Mouse (Mus musculus) heart, embryonic 13.5 days (tissue): ENCODE measurements around the gene RPS10-NUDT3. TPM values are rescaled to one million over a fixed set of nuclear protein-coding genes. Genes with fewer than 3 reads are reported as not detected.

Experiments used
- ATAC-seq: fragments of 200-750 bp; cut with Nextera tagmentation; 2 replicates; pipeline ENCODE4 v1.8.0; 2017; ENCODE audit warnings: moderate TSS enrichment; ENCODE audit not compliant: insufficient number of reproducible peaks, low FRiP score, low TSS enrichment; ENCODE audit errors: extremely low read depth
- H3K27ac ChIP-seq: fragments of 300-500 bp; sonication (generic); replicated peaks from 2 replicates; pipeline ENCODE4 v1.5.1; 2015; ENCODE audit warnings: moderate library complexity, mild to moderate bottlenecking, inconsistent platforms
- H3K27me3 ChIP-seq: fragments of 300-500 bp; sonication (generic); replicated peaks from 2 replicates; pipeline ENCODE4 v1.6.1; 2015; ENCODE audit warnings: mild to moderate bottlenecking, inconsistent platforms
- H3K36me3 ChIP-seq: fragments of 300-500 bp; sonication (generic); 2 replicates; pipeline ENCODE4 v1.6.1; 2015; ENCODE audit warnings: mild to moderate bottlenecking, inconsistent platforms
- H3K4me1 ChIP-seq: fragments of 300-500 bp; sonication (generic); 2 replicates; pipeline ENCODE4 v1.6.1; 2015; ENCODE audit warnings: inconsistent platforms
- H3K4me2 ChIP-seq: fragments of 300-500 bp; sonication (generic); 2 replicates; pipeline ENCODE4 v1.6.1; 2015; ENCODE audit warnings: inconsistent platforms, mild to moderate bottlenecking, moderate library complexity
- H3K4me3 ChIP-seq: fragments of 300-500 bp; sonication (generic); 2 replicates; pipeline ENCODE4 v1.5.1; 2015; ENCODE audit warnings: moderate library complexity, mild to moderate bottlenecking, inconsistent platforms
- H3K9ac ChIP-seq: fragments of 300-500 bp; sonication (generic); 2 replicates; pipeline ENCODE4 v1.6.1; 2015; ENCODE audit warnings: inconsistent platforms, mild to moderate bottlenecking, moderate library complexity
- H3K9me3 ChIP-seq: fragments of 300-500 bp; sonication (generic); 2 replicates; pipeline ENCODE4 v1.6.1; 2016; ENCODE audit warnings: inconsistent platforms
- WGBS: fragments of 180-500 bp; shearing (Covaris S2); methylation state at CpG from one replicate; pipeline ENCODE4 v1.1.7; 2015; ENCODE audit warnings: mixed read lengths; 5-methylcytosine and 5-hydroxymethylcytosine counted together
- polyA plus RNA-seq: library from polyadenylated mRNA; unstranded; fragments of >200 nt; fragmentation: Nextera tagmentation; extraction: Ambion mirVana; gene quantifications from 2 replicates; pipeline ENCODE4 v1.2.1, GENCODE M21; 2015

The RPS10-NUDT3 gene
- polyA plus RNA-seq, 1 experiment from 2014 or later: not detected

DNA sequence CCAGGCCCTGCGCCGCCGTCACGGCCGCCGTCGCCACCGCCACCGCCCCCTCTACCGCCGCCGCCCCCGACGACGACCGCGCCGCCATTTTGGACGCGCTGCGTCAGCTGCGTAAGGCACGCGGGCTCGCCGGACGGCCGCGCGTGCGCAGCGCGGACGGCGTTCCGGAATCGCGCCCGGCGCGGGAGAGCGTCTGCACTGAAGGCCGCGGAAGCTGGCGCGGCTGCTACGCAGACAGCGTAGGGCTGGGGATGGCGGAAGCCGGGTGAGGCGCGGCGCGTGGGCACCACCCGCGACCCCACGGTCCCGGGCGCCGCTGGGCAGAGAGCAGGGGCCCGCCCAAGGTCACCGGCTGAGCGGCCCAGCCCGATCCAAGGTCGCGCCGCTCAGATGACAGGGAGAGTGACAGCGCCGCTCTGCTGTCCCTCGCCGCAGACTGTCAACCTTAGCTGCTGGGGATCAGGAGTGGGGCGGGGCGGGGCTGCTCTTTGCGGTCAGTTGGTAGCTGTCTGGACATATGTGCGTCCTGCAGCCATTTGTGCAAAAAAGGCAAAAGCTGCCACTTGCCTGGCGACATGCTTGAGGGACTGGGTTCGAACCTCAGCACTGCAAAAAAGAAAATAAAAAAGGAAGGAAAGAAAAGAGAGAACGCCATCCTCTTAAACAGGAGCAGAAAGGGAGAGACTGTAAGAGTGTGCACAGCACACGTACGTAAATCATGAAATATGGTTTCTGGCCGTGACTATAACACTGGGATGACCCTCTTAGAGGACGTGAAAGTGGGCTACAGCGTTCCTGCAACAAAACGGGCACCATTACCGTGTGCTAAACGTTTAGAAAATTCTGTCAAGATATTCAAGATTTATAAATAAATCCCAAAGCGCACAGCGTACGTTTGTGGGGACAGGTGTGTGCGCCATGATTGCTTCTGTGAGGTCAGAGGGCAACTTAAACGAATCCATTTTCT is 11.4 kb downstream of the RPS10-NUDT3 start, which contains the start of gene Nudt3:
Nudt3 (minus strand) TSS at position 136 of the 967 bp plus-strand sequence.
- Histone ChIP-seq H3K27me3 (no peaks in the 10 kb centered on the region), H3K4me2 (peak within 1 kb of the TSS; percentile 86), H3K4me3 (peak within 1 kb of the TSS; percentile 96), H3K27ac (peak within 1 kb of the TSS; percentile 95), H3K4me1 (peaks cover 54% of the 10 kb centered on the region), H3K9me3 (no peaks in the 10 kb centered on the region), H3K36me3 (peaks cover 3% of the 10 kb centered on the region), H3K9ac (peak within 1 kb of the TSS; percentile 100)
- 8% methylated on average over 81 of the region's 91 CpGs for WGBS
- ATAC-seq: peak; percentile 88

DNA sequence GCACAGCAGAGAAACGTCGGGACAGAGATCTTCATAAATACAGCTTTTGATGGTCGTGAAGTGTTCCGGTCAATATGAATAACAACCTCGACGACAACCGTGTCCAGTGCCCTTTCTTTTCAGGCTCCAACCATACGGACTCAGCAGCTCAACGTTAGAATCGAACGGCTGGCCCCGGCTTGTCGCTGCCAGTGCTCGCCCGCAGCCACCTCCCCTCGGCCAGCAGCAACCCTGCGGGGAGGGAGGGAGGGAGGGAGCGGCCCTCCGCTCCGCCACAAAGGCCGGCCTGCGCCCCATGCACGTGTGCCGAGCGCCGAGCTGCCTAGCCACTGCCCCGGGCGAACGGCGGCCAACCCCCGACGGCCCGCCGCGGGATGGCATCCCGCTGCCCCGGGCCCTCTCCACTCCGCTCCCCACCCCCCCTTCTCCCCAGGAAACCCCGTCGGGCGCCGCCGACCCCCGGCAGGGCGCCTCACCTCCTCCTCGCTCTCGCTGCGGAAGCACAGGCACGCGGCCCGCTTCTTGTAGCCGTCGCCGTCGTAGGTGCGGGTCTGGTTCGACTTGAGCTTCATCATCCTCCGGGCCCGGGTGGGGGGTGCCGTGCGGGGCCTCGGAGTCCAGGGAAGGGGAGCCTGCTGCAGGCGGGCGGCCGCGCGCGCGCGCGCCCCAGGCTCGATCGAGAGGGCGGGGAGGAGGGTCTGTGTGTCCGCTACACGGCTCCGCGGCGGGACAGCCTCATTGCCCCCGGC is 12.2 kb downstream of the RPS10-NUDT3 start:
- Histone ChIP-seq H3K4me2 (peak overlapping the region; percentile 86), H3K4me3 (peak overlapping the region; percentile 96), H3K27me3 (no peaks in the 10 kb centered on the region), H3K4me1 (peaks cover 58% of the 10 kb centered on the region), H3K27ac (peak overlapping the region; percentile 95), H3K9me3 (no peaks in the 10 kb centered on the region), H3K9ac (peak overlapping the region; percentile 100), H3K36me3 (peaks cover 12% of the 10 kb centered on the region)
- ATAC-seq: peak; percentile 40
- under 1% methylated on average over 74 of the region's 80 CpGs for WGBS

GRCm38 (mm10) chr17:27621705-27622531 is 13.1 kb downstream of the RPS10-NUDT3 start:
- peak overlapping the region; percentile 96 for H3K4me3 ChIP-seq
- H3K4me1 ChIP-seq: peaks cover 56% of the 10 kb centered on the region
- H3K27me3 ChIP-seq: no peaks in the 10 kb centered on the region
- peaks cover 21% of the 10 kb centered on the region for H3K36me3 ChIP-seq
- H3K9me3 ChIP-seq: no peaks in the 10 kb centered on the region
- H3K4me2 ChIP-seq: peak overlapping the region; percentile 86
- H3K9ac ChIP-seq: peak overlapping the region; percentile 100
- H3K27ac ChIP-seq: peak overlapping the region; percentile 95
- no peak for ATAC-seq
- WGBS: 3% methylated on average over 23 of the region's 23 CpGs

GRCm38 (mm10) chr17:27621161-27621560 is 13.9 kb downstream of the RPS10-NUDT3 start:
- ATAC-seq: no peak
- Histone ChIP-seq H3K9me3 (no peaks in the 10 kb centered on the region), H3K4me1 (peaks cover 56% of the 10 kb centered on the region), H3K4me3 (peak overlapping the region; percentile 96), H3K36me3 (peaks cover 26% of the 10 kb centered on the region), H3K9ac (peak overlapping the region; percentile 100), H3K4me2 (peak overlapping the region; percentile 86), H3K27me3 (no peaks in the 10 kb centered on the region), H3K27ac (peak overlapping the region; percentile 95)
- 34% methylated on average over 8 of the region's 8 CpGs for WGBS

GRCm38 (mm10) chr17:27615388-27615787 is 19.6 kb downstream of the RPS10-NUDT3 start:
- Histone ChIP-seq H3K9ac (no peak overlapping the region; the same call in 1 of the 2 replicates), H3K36me3 (peaks cover 32% of the 10 kb centered on the region), H3K4me3 (no peak overlapping the region), H3K27ac (peak overlapping the region; percentile 58; the same call in 1 of the 2 replicates), H3K9me3 (no peaks in the 10 kb centered on the region), H3K4me1 (peaks cover 79% of the 10 kb centered on the region), H3K4me2 (peak overlapping the region; percentile 16), H3K27me3 (no peaks in the 10 kb centered on the region)
- 45% methylated on average over 7 of the region's 7 CpGs for WGBS
- ATAC-seq: no peak

DNA sequence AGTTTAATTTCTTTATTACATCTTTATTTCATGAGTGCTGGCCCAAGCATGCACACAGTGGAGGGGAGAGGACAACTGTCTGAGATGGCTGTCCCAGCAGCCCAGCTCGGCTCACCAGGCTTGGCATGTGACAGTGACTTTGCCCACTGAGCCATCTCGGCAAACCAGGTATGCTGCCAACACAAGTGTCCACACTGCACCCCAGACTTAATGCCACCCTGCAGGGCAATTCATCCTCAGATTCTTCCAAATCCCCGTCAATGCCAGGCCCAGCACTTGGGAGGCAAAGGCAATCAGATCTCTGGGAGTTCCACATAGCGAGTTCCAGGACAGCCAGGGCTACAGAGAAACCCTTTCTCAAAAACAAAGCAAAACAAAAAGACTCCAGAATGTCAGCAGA is 22.0 kb downstream of the RPS10-NUDT3 start:
- H3K27ac ChIP-seq: no peak overlapping the region
- H3K4me1 ChIP-seq: peaks cover 65% of the 10 kb centered on the region
- no peak overlapping the region for H3K4me2 ChIP-seq
- peaks cover 35% of the 10 kb centered on the region for H3K36me3 ChIP-seq
- peak overlapping the region; percentile 33; the same call in 1 of the 2 replicates for H3K9ac ChIP-seq
- H3K9me3 ChIP-seq: no peaks in the 10 kb centered on the region
- 80% methylated on average over 4 of the region's 4 CpGs for WGBS
- no peak overlapping the region for H3K4me3 ChIP-seq
- no peak for ATAC-seq
- no peaks in the 10 kb centered on the region for H3K27me3 ChIP-seq

DNA sequence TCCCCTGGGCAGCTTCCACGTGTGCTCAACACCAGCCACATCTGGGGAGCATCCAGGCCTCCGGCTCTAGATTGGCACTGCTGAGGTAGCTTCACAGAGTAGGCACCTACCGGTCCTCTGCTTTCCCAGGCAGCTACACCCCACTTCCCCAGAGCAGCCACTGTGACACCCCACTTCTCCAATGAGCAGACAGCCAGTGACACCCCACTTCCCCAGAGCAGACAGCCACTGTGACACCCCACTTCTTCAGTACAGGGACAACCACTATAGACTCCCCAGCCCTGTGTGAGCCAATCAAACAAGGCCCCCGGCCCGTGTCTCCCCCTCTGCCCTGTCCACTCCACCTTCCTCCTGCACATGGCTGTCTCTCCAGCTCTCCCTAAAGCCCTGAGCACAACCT is 23.0 kb downstream of the RPS10-NUDT3 start:
- Histone ChIP-seq H3K27ac (peak overlapping the region; percentile 69; the same call in 1 of the 2 replicates), H3K9me3 (no peaks in the 10 kb centered on the region), H3K36me3 (peaks cover 31% of the 10 kb centered on the region), H3K4me3 (no peak overlapping the region), H3K4me2 (no peak overlapping the region), H3K9ac (peak overlapping the region; percentile 33), H3K27me3 (no peaks in the 10 kb centered on the region), H3K4me1 (peaks cover 69% of the 10 kb centered on the region)
- ATAC-seq: no peak
- WGBS: 68% methylated on average over 5 of the region's 5 CpGs

DNA sequence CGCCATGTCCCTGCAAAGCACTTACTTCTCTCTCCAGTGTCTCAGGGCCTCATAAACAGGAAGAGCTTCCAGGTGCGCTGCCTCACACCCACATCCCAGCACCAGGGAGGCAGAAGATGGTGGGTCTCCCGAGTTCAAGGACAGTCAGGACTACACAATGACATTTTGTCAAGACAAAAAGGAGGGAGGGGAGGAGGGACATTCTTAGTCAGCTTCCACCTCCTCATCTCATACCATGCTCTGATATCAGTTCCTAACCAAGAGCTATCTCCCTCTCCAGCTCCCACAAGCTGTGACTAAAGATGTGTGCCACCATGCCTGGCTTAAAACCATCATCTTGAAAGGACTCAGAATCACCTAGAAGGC is 23.5 kb downstream of the RPS10-NUDT3 start:
- no peak for ATAC-seq
- no peak overlapping the region for H3K4me2 ChIP-seq
- peak overlapping the region; percentile 69 for H3K27ac ChIP-seq
- 49% methylated on average over 3 of the region's 3 CpGs for WGBS
- H3K4me3 ChIP-seq: no peak overlapping the region
- H3K9ac ChIP-seq: peak overlapping the region; percentile 34; the same call in 1 of the 2 replicates
- peaks cover 72% of the 10 kb centered on the region for H3K4me1 ChIP-seq
- H3K36me3 ChIP-seq: peaks cover 26% of the 10 kb centered on the region
- H3K9me3 ChIP-seq: no peaks in the 10 kb centered on the region
- H3K27me3 ChIP-seq: no peaks in the 10 kb centered on the region

DNA sequence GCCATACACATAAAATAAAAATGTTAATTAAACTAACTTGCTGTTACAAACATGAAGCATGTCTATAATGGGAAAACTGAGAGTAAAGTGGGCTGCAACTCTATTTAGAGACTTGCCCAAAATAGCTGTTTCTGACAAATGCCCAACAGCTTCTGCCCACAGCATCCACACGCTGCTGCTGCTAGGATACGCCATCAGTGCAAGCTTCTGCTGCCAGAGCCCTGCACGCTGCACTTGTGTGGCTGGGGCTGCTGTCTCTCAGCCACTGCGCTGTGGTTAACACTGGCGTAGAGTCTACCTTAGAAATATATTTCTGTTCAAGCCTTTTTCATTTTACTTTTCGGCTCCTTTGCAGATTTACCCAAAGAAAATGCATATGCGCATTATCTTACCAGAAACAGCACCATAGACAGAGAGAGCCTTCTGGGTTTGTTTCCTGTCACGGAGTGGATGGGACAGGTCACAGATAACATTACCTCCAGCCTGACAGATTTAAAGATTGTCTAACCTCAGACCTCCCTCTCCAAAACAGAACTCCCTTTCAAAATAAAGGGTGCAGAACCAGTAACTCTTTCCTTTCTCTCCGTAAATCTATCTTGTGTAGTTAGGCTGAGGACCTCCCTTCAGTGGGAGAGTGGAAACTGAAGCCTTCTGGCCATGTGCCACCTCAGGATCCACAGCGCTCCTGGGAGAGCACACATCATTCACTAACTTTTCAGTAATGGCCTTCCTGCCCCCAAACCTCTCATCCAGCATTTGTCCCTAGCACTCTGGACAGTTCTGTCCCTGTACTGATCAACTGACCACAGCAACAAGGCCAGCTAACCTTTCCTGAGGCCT is 24.1 kb downstream of the RPS10-NUDT3 start:
- WGBS: 51% methylated on average over 10 of the region's 10 CpGs
- peaks cover 25% of the 10 kb centered on the region for H3K36me3 ChIP-seq
- peak overlapping the region; percentile 69 for H3K27ac ChIP-seq
- H3K4me1 ChIP-seq: peaks cover 72% of the 10 kb centered on the region
- no peaks in the 10 kb centered on the region for H3K9me3 ChIP-seq
- no peaks in the 10 kb centered on the region for H3K27me3 ChIP-seq
- peak overlapping the region; percentile 34; the same call in 1 of the 2 replicates for H3K9ac ChIP-seq
- no peak overlapping the region; the same call in 1 of the 2 replicates for H3K4me2 ChIP-seq
- ATAC-seq: no peak
- no peak overlapping the region for H3K4me3 ChIP-seq

DNA sequence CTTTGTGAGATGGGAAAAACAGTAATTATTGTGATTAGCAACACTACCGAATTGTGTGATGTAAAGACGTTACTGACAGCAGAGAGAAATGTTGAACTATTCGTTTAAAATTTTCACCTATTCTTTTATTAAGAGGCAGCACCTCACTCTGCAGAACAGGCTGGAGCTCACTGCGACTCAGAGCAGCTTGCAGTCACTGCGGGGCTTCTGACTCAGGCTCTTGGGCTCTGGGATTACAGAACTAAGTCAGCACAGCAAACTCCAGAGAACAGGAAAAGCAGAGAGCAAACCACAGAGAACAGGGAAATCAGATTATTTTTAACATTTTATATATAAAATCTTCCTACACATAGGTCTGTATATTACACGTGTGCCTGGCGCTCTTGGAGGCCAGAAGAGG is 25.4 kb downstream of the RPS10-NUDT3 start:
- Histone ChIP-seq H3K27ac (no peak overlapping the region), H3K27me3 (no peaks in the 10 kb centered on the region), H3K36me3 (peaks cover 25% of the 10 kb centered on the region), H3K4me3 (no peak overlapping the region), H3K4me1 (peaks cover 73% of the 10 kb centered on the region), H3K9ac (no peak overlapping the region), H3K4me2 (no peak overlapping the region), H3K9me3 (no peaks in the 10 kb centered on the region)
- WGBS: 87% methylated on average over 7 of the region's 7 CpGs
- no peak for ATAC-seq
